Mouse (Mus musculus): ENCODE results near the gene Pakap. TPM values are rescaled to one million over a fixed set of nuclear protein-coding genes. Genes with fewer than 3 reads are reported as not detected.

Gene Pakap
- polyA plus RNA-seq, 1 experiment = 0.38 TPM

- Histone ChIP-seq H3K27ac (ENCODE audit: control insufficient read depth, insufficient read depth, low read length) (no peak overlapping the region), H3K36me3 (ENCODE audit: control insufficient read depth, insufficient read depth, low read length) (no peaks in the 10 kb centered on the region), H3K4me1 (replicated peaks; ENCODE audit: control insufficient read depth, insufficient read depth, low read length) (no peaks in the 10 kb centered on the region; the same call in 1 of the 2 replicates), H3K27me3 (ENCODE audit: control insufficient read depth, insufficient read depth, low read length) (no peaks in the 10 kb centered on the region), H3K4me3 (ENCODE audit: control insufficient read depth, insufficient read depth, low read length) (no peak overlapping the region)
- TF ChIP-seq POLR2A (IDR thresholded peaks at IDR 0.05; ENCODE audit: control insufficient read depth, extremely low read depth, insufficient read depth, low read length, poor library complexity) = no peak
- TF ChIP-seq CTCF (IDR thresholded peaks at IDR 0.05; ENCODE audit: borderline replicate concordance, control insufficient read depth, extremely low read depth, insufficient read depth, low read length, poor library complexity) = no peak
- 97% methylated on average over 4 of the region's 4 CpGs for WGBS
- DNase-seq = no peak
Observed at GRCm38 (mm10) chr4:57770185-57770823, 202.3 kb downstream of the Pakap start.

GRCm38 (mm10) chr4:57771558-57772219 lies 203.7 kb downstream of the Pakap start:
- no peak for DNase-seq
- 90% methylated on average over 2 of the region's 2 CpGs for WGBS
- Histone ChIP-seq H3K27ac (ENCODE audit: control insufficient read depth, insufficient read depth, low read length) (no peak overlapping the region), H3K4me3 (ENCODE audit: control insufficient read depth, insufficient read depth, low read length) (no peak overlapping the region), H3K27me3 (ENCODE audit: control insufficient read depth, insufficient read depth, low read length) (no peaks in the 10 kb centered on the region), H3K4me1 (replicated peaks; ENCODE audit: control insufficient read depth, insufficient read depth, low read length) (no peaks in the 10 kb centered on the region; the same call in 1 of the 2 replicates), H3K36me3 (ENCODE audit: control insufficient read depth, insufficient read depth, low read length) (no peaks in the 10 kb centered on the region)
- no peak for TF ChIP-seq CTCF (IDR thresholded peaks at IDR 0.05; ENCODE audit: borderline replicate concordance, control insufficient read depth, extremely low read depth, insufficient read depth, low read length, poor library complexity)
- no peak for TF ChIP-seq POLR2A (IDR thresholded peaks at IDR 0.05; ENCODE audit: control insufficient read depth, extremely low read depth, insufficient read depth, low read length, poor library complexity)

DNA sequence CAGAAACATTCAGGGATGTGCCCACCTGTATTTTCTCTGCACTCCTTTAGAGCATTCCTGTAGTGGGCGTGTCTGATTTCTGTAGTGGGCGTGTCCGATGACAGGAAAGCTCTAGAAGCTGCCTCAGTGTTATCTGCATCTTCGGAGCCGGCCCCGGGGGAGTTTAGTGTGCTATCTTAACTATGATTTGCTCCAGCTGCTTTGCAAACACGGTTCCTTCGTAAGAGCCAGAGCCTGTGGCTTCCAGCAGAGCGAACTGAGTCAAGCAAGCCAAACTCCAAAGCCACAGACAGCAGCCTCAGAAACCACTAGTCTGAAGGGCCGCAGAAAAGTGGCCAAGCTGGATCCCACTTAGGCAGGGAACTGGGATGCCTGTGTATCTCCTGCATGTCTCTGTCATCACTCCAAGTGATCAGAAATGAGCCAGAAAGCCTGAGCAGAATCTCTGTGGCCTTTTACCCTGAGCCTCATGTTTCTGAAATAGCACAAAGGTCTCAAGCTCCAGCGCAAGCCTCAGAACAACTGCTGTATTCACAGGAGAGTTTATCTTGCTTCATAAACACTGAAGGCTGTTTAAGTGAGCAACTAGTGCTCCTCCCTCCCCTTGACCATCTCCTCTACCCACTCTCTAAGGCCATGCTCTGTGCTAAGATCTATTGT lies 205.0 kb downstream of the Pakap start:
- H3K27me3 ChIP-seq (ENCODE audit: control insufficient read depth, insufficient read depth, low read length) = no peaks in the 10 kb centered on the region
- DNase-seq = no peak
- no peak for TF ChIP-seq CTCF (IDR thresholded peaks at IDR 0.05; ENCODE audit: borderline replicate concordance, control insufficient read depth, extremely low read depth, insufficient read depth, low read length, poor library complexity)
- no peak for TF ChIP-seq POLR2A (IDR thresholded peaks at IDR 0.05; ENCODE audit: control insufficient read depth, extremely low read depth, insufficient read depth, low read length, poor library complexity)
- H3K4me1 ChIP-seq (replicated peaks; ENCODE audit: control insufficient read depth, insufficient read depth, low read length) = no peaks in the 10 kb centered on the region; the same call in 1 of the 2 replicates
- H3K36me3 ChIP-seq (ENCODE audit: control insufficient read depth, insufficient read depth, low read length) = no peaks in the 10 kb centered on the region
- WGBS = 40% methylated on average over 11 of the region's 11 CpGs
- H3K4me3 ChIP-seq (ENCODE audit: control insufficient read depth, insufficient read depth, low read length) = no peak overlapping the region
- H3K27ac ChIP-seq (ENCODE audit: control insufficient read depth, insufficient read depth, low read length) = no peak overlapping the region

GRCm38 (mm10) chr4:57774517-57774916 lies 206.5 kb downstream of the Pakap start:
- no peak overlapping the region for H3K27ac ChIP-seq (ENCODE audit: control insufficient read depth, insufficient read depth, low read length)
- 91% methylated on average over 4 of the region's 4 CpGs for whole genome bisulfite sequencing
- H3K36me3 ChIP-seq (ENCODE audit: control insufficient read depth, insufficient read depth, low read length) = no peaks in the 10 kb centered on the region
- TF ChIP-seq POLR2A (IDR thresholded peaks at IDR 0.05; ENCODE audit: control insufficient read depth, extremely low read depth, insufficient read depth, low read length, poor library complexity) = no peak
- TF ChIP-seq CTCF (IDR thresholded peaks at IDR 0.05; ENCODE audit: borderline replicate concordance, control insufficient read depth, extremely low read depth, insufficient read depth, low read length, poor library complexity) = no peak
- H3K4me1 ChIP-seq (replicated peaks; ENCODE audit: control insufficient read depth, insufficient read depth, low read length) = no peaks in the 10 kb centered on the region; the same call in 1 of the 2 replicates
- H3K27me3 ChIP-seq (ENCODE audit: control insufficient read depth, insufficient read depth, low read length) = no peaks in the 10 kb centered on the region
- DNase-seq = no peak
- no peak overlapping the region for H3K4me3 ChIP-seq (ENCODE audit: control insufficient read depth, insufficient read depth, low read length)

GRCm38 (mm10) chr4:57775582-57775981 lies 207.6 kb downstream of the Pakap start:
- no peak for DNase-seq
- H3K4me1 ChIP-seq (replicated peaks; ENCODE audit: control insufficient read depth, insufficient read depth, low read length) = no peaks in the 10 kb centered on the region; the same call in 1 of the 2 replicates
- TF ChIP-seq POLR2A (IDR thresholded peaks at IDR 0.05; ENCODE audit: control insufficient read depth, extremely low read depth, insufficient read depth, low read length, poor library complexity) (no peak), CTCF (IDR thresholded peaks at IDR 0.05; ENCODE audit: borderline replicate concordance, control insufficient read depth, extremely low read depth, insufficient read depth, low read length, poor library complexity) (no peak)
- H3K27ac ChIP-seq (ENCODE audit: control insufficient read depth, insufficient read depth, low read length) = no peak overlapping the region
- H3K36me3 ChIP-seq (ENCODE audit: control insufficient read depth, insufficient read depth, low read length) = no peaks in the 10 kb centered on the region
- H3K4me3 ChIP-seq (ENCODE audit: control insufficient read depth, insufficient read depth, low read length) = no peak overlapping the region
- no peaks in the 10 kb centered on the region for H3K27me3 ChIP-seq (ENCODE audit: control insufficient read depth, insufficient read depth, low read length)

- no peaks in the 10 kb centered on the region for H3K36me3 ChIP-seq (ENCODE audit: control insufficient read depth, insufficient read depth, low read length)
- no peak overlapping the region for H3K27ac ChIP-seq (ENCODE audit: control insufficient read depth, insufficient read depth, low read length)
- no peaks in the 10 kb centered on the region for H3K27me3 ChIP-seq (ENCODE audit: control insufficient read depth, insufficient read depth, low read length)
- WGBS = 58% methylated on average over 4 of the region's 4 CpGs
- H3K4me1 ChIP-seq (replicated peaks; ENCODE audit: control insufficient read depth, insufficient read depth, low read length) = peaks cover 17% of the 10 kb centered on the region
- TF ChIP-seq POLR2A (IDR thresholded peaks at IDR 0.05; ENCODE audit: control insufficient read depth, extremely low read depth, insufficient read depth, low read length, poor library complexity) (no peak), CTCF (IDR thresholded peaks at IDR 0.05; ENCODE audit: borderline replicate concordance, control insufficient read depth, extremely low read depth, insufficient read depth, low read length, poor library complexity) (no peak)
- H3K4me3 ChIP-seq (ENCODE audit: control insufficient read depth, insufficient read depth, low read length) = no peak overlapping the region
- no peak for DNase-seq
Observed at GRCm38 (mm10) chr4:57780403-57780802, 212.4 kb downstream of the Pakap start.

Measured in thymus, adult 2 months (tissue).